Mouse (Mus musculus) kidney, postnatal 0 days (tissue): ENCODE measurements around the gene Mrpl39. TPM values are rescaled to one million over a fixed set of nuclear protein-coding genes. Genes with fewer than 3 reads are reported as not detected.

Source experiments
- ATAC-seq: fragments of 200-750 bp; cut with Nextera tagmentation; replicated peaks from 2 replicates; pipeline ENCODE4 v1.8.0; 2017; ENCODE audit warnings: low read depth, moderate number of reproducible peaks, moderate TSS enrichment, moderate library complexity; ENCODE audit not compliant: low FRiP score
- DNase-seq: peaks from one replicate; pipeline ENCODE4 v3.0.0-alpha.2; 2016; ENCODE audit warnings: low spot score
- H3K27ac ChIP-seq: fragments of 300-500 bp; sonication (generic); 2 replicates; pipeline ENCODE4 v1.5.1; 2014; ENCODE audit warnings: mild to moderate bottlenecking
- H3K27me3 ChIP-seq: fragments of 300-500 bp; sonication (generic); 2 replicates; pipeline ENCODE4 v1.6.1; 2014; ENCODE audit warnings: low read length, mixed read lengths; ENCODE audit not compliant: insufficient read depth
- H3K36me3 ChIP-seq: fragments of 300-500 bp; sonication (generic); 2 replicates; pipeline ENCODE4 v1.6.1; 2014; ENCODE audit warnings: low read length, mixed read lengths; ENCODE audit not compliant: insufficient read depth
- H3K4me1 ChIP-seq: fragments of 300-500 bp; sonication (generic); replicated peaks from 2 replicates; pipeline ENCODE4 v1.6.1; 2014; ENCODE audit warnings: antibody characterized with exemption, low read length, mixed read lengths; ENCODE audit not compliant: insufficient read depth
- H3K4me2 ChIP-seq: fragments of 300-500 bp; sonication (generic); 2 replicates; pipeline ENCODE4 v1.6.1; 2014; ENCODE audit warnings: mild to moderate bottlenecking, low read length, moderate library complexity, mixed read lengths
- H3K4me3 ChIP-seq: fragments of 300-500 bp; sonication (generic); replicated peaks from 2 replicates; pipeline ENCODE4 v1.5.1; 2014; ENCODE audit warnings: low read depth, low read length
- H3K9ac ChIP-seq: fragments of 300-500 bp; sonication (generic); 2 replicates; pipeline ENCODE4 v1.6.1; 2014; ENCODE audit warnings: low read depth, low read length
- H3K9me3 ChIP-seq: fragments of 300-500 bp; sonication (generic); replicated peaks from 2 replicates; pipeline ENCODE4 v1.6.1; 2016; ENCODE audit warnings: low read length, inconsistent platforms, mixed read lengths
- CTCF ChIP-seq: IDR thresholded peaks from 2 replicates; pipeline ENCODE4 v1.5.1; 2016; ENCODE audit warnings: antibody characterized with exemption, low read depth, mild to moderate bottlenecking, moderate library complexity
- WGBS: fragments of 180-500 bp; shearing (Covaris S2); extraction: QIAGEN DNeasy Blood & Tissue Kit; methylation state at CpG from one replicate; pipeline ENCODE4 v1.1.7; 2014; 5-methylcytosine and 5-hydroxymethylcytosine counted together
- polyA plus RNA-seq: library from polyadenylated mRNA; unstranded; fragments of >200 nt; fragmentation: Nextera tagmentation; extraction: Ambion mirVana; gene quantifications from 2 replicates; pipeline ENCODE4 v1.2.1, GENCODE M21; 2015

The Mrpl39 gene
- polyA plus RNA-seq, 1 experiment from 2014 or later: 45.5 TPM

DNA sequence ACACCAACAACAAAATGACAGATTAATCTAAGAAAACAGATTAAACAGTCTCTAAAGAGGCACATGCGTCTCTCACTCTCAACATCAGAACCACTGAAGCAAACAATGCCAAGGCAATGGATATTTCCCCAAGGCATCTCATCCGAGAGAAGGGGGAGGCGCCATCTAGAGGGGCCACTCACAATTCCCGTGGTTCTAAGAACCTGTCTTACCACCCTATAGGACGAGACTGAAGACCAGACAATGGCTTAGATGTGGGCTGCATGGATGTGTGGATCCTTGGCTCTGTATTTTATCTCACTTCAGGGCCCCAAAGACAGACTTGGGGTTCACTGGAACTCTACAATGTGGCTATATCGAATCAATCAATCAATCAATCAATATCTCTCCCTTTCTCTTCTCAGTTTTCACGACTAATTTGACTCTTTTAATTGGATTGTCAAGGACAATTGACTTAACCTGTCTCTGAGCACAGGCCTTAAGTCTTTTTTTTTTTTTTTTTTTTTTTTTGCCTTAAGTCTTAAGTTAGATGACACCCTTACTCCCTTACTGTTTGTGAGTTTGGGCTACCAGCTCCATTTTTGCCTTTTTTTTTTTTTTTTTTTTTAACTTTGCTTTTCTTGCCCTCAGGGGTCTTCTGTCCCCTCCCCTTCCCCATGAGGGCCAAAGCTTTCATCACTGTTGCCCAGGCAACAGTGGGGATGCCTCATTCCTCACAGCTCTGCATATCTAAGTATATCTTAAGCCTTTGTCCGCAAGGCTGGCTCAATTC is 37.1 kb upstream of the Mrpl39 start:
- H3K27me3 ChIP-seq: no peaks in the 10 kb centered on the region
- peaks cover 10% of the 10 kb centered on the region; the same call in 1 of the 2 replicates for H3K4me1 ChIP-seq
- no peak for ATAC-seq
- H3K9ac ChIP-seq: no peak overlapping the region
- H3K4me2 ChIP-seq: peak overlapping the region; percentile 99; the same call in 1 of the 2 replicates
- peak; percentile 19 for DNase-seq
- TF ChIP-seq CTCF: peak; percentile 18; the same call in 1 of the 2 replicates
- no peak overlapping the region for H3K4me3 ChIP-seq
- no peaks in the 10 kb centered on the region for H3K9me3 ChIP-seq
- no peak overlapping the region for H3K27ac ChIP-seq
- H3K36me3 ChIP-seq: no peaks in the 10 kb centered on the region
- 32% methylated on average over 8 of the region's 8 CpGs for WGBS

GRCm38 (mm10) chr16:84771461-84771860 is 35.9 kb upstream of the Mrpl39 start:
- 88% methylated on average over 2 of the region's 2 CpGs for WGBS
- peaks cover 10% of the 10 kb centered on the region; the same call in 1 of the 2 replicates for H3K4me1 ChIP-seq
- no peak overlapping the region for H3K4me3 ChIP-seq
- no peaks in the 10 kb centered on the region for H3K27me3 ChIP-seq
- H3K4me2 ChIP-seq: no peak overlapping the region
- H3K9ac ChIP-seq: no peak overlapping the region
- no peaks in the 10 kb centered on the region for H3K36me3 ChIP-seq
- no peaks in the 10 kb centered on the region for H3K9me3 ChIP-seq
- TF ChIP-seq CTCF: no peak
- DNase-seq: no peak
- ATAC-seq: no peak
- no peak overlapping the region for H3K27ac ChIP-seq

DNA sequence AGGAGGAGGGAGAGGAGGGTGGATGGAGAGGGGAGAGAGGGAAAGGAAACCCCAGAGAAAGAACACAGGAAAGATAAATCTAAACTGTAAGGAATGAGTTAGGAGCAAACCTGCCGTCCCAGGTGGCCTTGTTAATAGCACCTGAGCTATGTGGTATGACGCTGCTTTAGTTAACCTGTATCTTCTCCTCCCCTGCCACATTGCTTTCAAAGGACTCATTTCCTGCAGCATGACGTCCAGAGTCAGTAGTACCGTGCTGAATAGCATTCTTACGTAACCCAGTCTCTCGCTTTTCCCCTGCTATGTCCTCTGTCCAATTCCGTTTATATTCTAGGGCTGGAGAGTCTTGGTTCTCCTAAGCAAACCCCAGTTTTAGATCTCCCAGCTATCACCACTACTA is 35.3 kb upstream of the Mrpl39 start:
- H3K9ac ChIP-seq: no peak overlapping the region
- H3K4me3 ChIP-seq: no peak overlapping the region
- H3K4me2 ChIP-seq: no peak overlapping the region
- ATAC-seq (no peak), DNase-seq (no peak)
- H3K27me3 ChIP-seq: no peaks in the 10 kb centered on the region
- no peak overlapping the region for H3K27ac ChIP-seq
- no peaks in the 10 kb centered on the region for H3K9me3 ChIP-seq
- no peak for TF ChIP-seq CTCF
- H3K4me1 ChIP-seq: peaks cover 10% of the 10 kb centered on the region; the same call in 1 of the 2 replicates
- 85% methylated on average over 7 of the region's 7 CpGs for WGBS
- no peaks in the 10 kb centered on the region for H3K36me3 ChIP-seq

DNA sequence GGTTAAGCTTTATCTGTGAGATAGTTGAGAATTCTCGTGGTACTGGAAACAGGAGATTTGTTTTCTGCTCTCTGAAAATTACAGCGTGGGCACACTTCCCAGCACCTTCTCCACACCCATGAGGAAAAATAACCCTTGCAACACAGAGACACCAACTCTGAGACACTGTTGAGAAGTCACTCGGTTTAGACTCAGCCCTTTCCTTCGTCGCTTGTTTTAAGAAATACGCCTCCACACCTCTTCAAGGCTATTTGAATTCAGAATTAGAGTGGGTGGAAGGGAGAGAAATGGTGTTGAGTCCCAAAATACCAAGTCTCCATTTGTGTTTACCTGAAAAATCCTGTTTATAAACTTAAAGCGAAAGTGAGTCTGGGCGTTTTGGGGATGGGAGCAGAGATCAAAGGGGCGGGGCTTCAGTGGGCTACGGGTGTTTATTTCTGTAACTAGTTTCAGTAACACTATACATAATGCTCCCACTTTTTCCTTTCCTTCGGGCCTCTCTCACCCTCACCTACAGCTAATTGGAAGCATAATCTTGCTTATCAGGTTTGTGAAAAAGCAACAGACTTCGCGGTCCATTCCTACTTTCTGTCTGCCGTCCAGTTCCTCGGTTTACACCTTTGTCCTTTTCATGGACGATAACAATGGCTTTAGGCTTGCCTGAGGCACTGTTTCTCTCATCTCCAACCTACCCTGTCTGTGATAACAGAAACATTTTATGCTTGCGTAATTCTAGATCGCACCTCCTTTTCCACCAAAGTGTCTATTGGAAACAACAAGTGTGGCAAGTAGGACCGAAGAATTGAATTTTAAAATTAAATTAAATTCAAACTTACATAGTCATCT is 34.3 kb upstream of the Mrpl39 start:
- no peak overlapping the region for H3K27ac ChIP-seq

GRCm38 (mm10) chr16:84769182-84769581 is 33.6 kb upstream of the Mrpl39 start:
- TF ChIP-seq CTCF: no peak
- Histone ChIP-seq H3K4me2 (no peak overlapping the region), H3K4me1 (peaks cover 10% of the 10 kb centered on the region; the same call in 1 of the 2 replicates), H3K27ac (no peak overlapping the region), H3K27me3 (no peaks in the 10 kb centered on the region), H3K9ac (no peak overlapping the region), H3K36me3 (no peaks in the 10 kb centered on the region), H3K4me3 (no peak overlapping the region), H3K9me3 (no peaks in the 10 kb centered on the region)
- WGBS: 55% methylated on average over 4 of the region's 4 CpGs
- DNase-seq (no peak), ATAC-seq (no peak)

More for the DNA sequence above, 34.3 kb upstream of the Mrpl39 start:
- DNase-seq: no peak
- TF ChIP-seq CTCF: no peak
- Histone ChIP-seq H3K4me3 (no peak overlapping the region), H3K9ac (no peak overlapping the region), H3K4me1 (peaks cover 10% of the 10 kb centered on the region; the same call in 1 of the 2 replicates), H3K27me3 (no peaks in the 10 kb centered on the region), H3K36me3 (no peaks in the 10 kb centered on the region), H3K9me3 (no peaks in the 10 kb centered on the region), H3K4me2 (no peak overlapping the region)
- 85% methylated on average over 19 of the region's 19 CpGs for WGBS
- no peak for ATAC-seq

DNA sequence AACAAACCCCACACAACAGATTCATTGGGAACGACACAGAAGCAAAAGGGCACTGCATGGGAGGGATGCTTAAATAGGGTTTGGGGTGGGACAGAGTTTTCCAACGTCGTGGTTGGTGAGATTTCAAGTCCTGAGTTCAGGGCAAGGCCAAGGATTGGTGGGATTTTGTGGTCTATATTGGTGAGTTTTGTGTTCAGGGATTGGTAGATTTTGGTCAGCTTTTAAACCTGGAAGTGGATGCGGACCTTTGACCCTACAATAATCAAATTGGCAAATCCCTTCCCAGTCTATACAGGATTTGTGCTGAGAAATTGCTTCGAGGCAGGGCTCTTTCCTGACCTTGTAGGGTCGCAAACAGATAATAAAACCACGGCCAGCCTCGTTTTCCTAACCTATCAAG is 32.4 kb upstream of the Mrpl39 start:
- Histone ChIP-seq H3K9ac (no peak overlapping the region), H3K27ac (no peak overlapping the region), H3K4me3 (no peak overlapping the region), H3K27me3 (no peaks in the 10 kb centered on the region), H3K36me3 (no peaks in the 10 kb centered on the region), H3K4me1 (no peaks in the 10 kb centered on the region; the same call in 1 of the 2 replicates), H3K4me2 (no peak overlapping the region), H3K9me3 (no peaks in the 10 kb centered on the region)
- no peak for DNase-seq
- no peak for TF ChIP-seq CTCF
- 81% methylated on average over 8 of the region's 8 CpGs for WGBS
- no peak for ATAC-seq
